Mouse (Mus musculus) left cerebral cortex, postnatal 14 days (tissue): ENCODE measurements around the gene Prdm12. TPM values are rescaled to one million over a fixed set of nuclear protein-coding genes. Genes with fewer than 3 reads are reported as not detected.
"Not testable (repeated sequence)": the region's sequence is repeated elsewhere in the genome, so short reads cannot be mapped to it uniquely, and the experiment has no call there.

Source experiments
- DNase-seq, 2 experiments: peaks; one replicate each; pipeline ENCODE4 v3.0.0; 2021 to 2022; ENCODE audit warnings: low spot score in 2 of 2, mixed read lengths in 1 of 2
- intact Hi-C: fragments of 180-260 bp; cut with DNase I; formaldehyde crosslinking; loops from one replicate; pipeline ENCODE4 v1.15.1; 2025
- total RNA-seq, 2 experiments: library from RNA; stranded (reverse); gene quantifications; 2 replicates each; pipeline ENCODE4 v1.2.3; 2021

Gene Prdm12
- total RNA-seq, 2 experiments from 2014 or later, result 0.13 to 0.66 TPM

DNA sequence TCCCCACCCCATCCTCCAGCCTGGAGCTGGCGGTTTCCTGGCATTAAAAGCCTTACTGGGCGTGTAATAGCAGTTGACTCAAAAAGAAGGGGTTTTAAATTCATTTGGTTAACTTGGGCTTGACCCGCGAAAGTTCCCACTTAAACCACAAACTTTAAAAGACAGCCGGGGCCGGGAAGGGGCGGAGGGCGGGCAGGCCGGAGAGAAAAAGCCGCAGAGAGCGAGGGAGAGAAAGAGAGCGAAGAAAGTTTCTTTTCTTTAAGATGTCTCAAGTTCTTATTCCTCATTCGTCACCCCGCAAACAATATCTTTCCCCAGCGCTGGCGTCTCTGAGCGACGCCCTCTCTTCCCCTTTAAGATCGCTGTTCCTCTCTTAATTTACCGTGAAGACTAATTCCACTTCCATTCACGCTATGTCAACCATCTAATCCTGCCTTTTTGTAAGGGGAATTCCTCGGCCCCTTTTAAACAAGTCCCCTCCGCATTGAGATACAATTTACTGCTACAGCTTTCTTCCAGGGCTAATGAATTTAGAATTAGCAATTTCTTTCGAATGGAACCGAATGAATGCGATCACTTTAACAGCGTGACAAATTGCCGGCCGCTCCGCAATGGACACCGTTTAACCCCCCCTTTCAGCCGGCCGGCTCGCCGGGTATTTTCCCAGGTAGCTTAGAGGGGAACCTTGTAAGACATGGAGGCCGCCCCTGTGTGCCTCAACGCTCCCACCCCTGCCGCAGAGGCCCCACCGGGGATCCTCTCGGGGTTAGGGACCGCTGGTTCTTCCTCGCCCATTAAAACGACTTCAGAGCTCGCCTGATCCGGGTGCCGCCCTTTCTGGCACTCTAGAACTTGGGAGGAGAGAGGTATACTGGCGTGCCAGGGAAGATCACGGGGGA lies 1.0 kb downstream of the Prdm12 start:
- no peak for DNase-seq
- intact Hi-C loops, result no loop called here

GRCm38 (mm10) chr2:31641508-31641830 lies 1.6 kb downstream of the Prdm12 start:
- no peak for DNase-seq
- intact Hi-C loops, result no loop called here

GRCm38 (mm10) chr2:31641929-31642328 lies 2.1 kb downstream of the Prdm12 start:
- intact Hi-C loops, result no loop called here

GRCm38 (mm10) chr2:31653971-31654853 lies 14.4 kb downstream of the Prdm12 start:
- peak; percentile 80 to 82 for DNase-seq
- intact Hi-C loops, result no loop called here

More at GRCm38 (mm10) chr2:31641929-31642328, 2.1 kb downstream of the Prdm12 start:
- DNase-seq, result no peak

DNA sequence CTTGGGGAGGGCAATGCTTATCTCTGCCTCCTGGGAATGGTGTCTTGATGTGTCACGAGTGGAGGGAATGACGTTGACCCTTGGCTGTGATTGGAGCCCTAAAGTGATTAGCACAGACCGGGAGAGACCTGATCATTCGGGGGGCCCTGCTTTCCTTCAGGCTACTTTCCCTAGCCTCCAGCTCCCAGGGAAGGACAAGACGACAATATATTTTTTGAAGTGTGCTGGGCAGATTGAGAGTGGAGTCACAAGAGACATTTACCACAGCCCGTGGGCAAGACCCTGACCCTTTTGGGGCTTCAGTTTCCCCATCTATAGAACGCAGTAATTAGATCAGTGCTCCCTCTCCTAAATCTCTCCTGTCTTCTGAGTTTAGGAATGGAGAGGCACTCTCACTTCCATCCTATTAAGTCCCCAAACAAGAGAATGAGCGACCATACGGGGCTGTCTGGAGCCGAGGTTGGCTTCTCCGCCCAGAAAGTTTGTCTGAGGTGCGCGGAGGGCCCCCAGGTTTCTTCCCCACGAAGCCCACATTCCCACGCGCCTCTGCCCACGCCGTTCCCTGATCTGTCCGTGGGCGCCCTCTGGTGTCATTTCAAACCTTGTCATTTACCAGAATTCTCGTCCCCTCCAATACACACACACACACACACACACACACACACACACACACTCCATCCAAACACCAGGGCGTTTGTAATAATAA lies 15.2 kb downstream of the Prdm12 start:
- intact Hi-C loops, result loop anchor here (1.0 kb wide), 1 partner anchor 172 kb away; no protein-coding TSS in a partner anchor

GRCm38 (mm10) chr2:31656374-31656773 lies 16.5 kb downstream of the Prdm12 start:
- no peak for DNase-seq
- intact Hi-C loops, result no loop called here

More for the DNA sequence above, 15.2 kb downstream of the Prdm12 start:
- peak; percentile 58 to 79 for DNase-seq

- DNase-seq, result no peak
- intact Hi-C loops, result no loop called here
Observed at GRCm38 (mm10) chr2:31662939-31663803, 23.3 kb downstream of the Prdm12 start.

DNA sequence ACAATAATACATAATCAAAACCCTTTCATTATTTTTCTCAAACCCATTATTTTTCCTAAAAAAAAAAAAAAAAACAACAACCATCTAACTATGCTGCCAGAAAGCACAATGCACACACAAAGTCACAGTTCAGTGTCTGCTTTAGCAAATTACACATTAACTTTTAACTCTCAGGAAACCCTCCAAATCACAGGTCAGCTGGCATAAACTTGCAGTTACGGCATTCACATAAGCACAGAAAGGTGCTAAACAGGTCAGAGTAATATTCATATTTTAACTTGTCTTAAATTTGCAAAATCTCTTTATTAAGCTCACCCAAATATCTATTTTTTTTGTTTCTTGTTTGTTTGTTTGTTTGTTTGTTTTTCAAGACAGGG lies 24.0 kb downstream of the Prdm12 start:
- intact Hi-C loops, result no loop called here
- no peak for DNase-seq

- intact Hi-C loops, result no loop called here
- peak in 1 of 2 experiments; percentile 13 for DNase-seq
Observed at GRCm38 (mm10) chr2:31667332-31667731, 27.5 kb downstream of the Prdm12 start.

DNA sequence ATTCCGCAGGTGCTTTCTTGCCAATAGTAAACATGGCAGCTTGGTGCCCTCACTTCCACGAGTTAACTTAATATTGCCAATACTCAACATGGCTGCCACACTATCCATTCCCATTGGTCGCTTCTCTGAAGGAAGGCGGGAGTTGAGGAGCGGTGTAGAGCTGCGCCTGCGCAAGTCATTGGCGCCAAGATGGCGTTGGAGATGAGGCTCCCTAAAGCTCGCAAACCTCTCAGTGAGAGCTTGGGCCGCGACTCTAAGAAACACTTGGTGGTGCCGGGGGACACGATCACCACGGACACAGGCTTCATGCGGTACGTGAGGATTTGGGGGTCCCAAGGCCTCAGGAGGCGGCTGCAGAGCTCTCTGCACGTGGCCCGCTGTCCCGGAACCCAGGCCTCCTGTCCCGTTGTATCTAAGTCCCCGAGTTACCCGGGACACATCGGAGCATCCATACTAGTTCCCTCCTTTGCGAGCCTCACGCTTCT lies 30.8 kb downstream of the Prdm12 start, which contains the start of gene Exosc2:
Gene Exosc2, plus strand, starts transcription at position 165 of the 485 bp plus-strand sequence.
- DNase-seq, result peak; percentile 93 to 97
- intact Hi-C loops, result loop anchor here (5.0 kb wide), 1 partner anchor 98 kb away; the partner anchor contains the start of gene Fubp3

DNA sequence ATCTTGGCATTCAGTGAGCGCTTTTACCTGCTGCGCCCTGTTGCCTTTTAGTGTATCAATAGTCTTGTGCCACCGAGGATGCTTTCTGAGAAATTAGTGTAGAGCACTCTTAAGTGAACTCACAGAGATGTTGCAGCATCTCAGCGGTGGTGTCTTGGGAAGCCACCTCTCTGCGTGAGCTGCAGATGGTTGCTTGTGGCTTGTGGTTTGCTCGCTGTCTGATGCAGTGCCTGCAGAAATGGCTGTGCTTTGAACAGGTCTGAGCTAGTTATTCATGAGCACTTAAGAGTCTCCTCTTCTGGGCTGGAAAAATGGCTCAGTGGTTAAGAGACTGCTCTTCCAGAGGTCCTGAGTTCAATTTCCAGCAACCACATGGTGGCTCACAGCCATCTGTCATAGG lies 38.8 kb downstream of the Prdm12 start:
- intact Hi-C loops, result no loop called here
- DNase-seq, result no peak

DNA sequence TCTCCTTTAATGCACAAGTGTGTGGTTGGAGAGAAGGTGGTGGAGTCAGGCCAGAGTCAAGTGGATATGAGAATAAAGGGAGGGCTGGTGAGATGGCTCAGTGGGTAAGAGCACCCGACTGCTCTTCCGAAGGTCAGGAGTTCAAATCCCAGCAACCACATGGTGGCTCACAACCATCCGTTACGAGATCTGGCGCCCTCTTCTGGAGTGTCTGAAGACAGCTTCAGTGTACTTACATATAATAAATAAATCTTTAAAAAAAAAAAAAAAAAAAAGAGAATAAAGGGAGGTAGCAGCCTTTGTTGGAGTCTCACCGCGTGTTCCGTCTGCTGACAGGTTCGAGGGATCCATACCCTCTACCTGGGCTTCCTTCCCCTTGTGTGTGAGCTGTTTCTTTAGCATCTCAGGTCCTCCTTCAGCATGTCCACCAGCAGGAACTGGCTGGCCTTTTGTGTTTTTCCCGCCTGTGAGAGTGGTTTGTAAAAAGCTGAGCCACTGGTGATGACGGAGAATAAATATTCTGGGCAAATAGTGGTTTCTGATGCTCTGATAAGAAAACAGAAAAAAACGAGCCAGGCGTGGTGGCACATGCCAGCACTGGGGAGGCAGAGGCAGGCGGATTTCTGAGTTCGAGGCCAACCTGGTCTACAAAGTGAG lies 41.3 kb downstream of the Prdm12 start:
- not testable (repeated sequence) for DNase-seq
- intact Hi-C loops, result loop anchor here (5.0 to 10.0 kb wide), 2 partner anchors 236 to 294 kb away; partner anchors contain the start of gene Nup214

GRCm38 (mm10) chr2:31681731-31682235 lies 41.9 kb downstream of the Prdm12 start:
- intact Hi-C loops, result loop anchor here (5.0 to 10.0 kb wide), 2 partner anchors 236 to 293 kb away; partner anchors contain the start of gene Nup214

GRCm38 (mm10) chr2:31683666-31684065 lies 43.8 kb downstream of the Prdm12 start:
- intact Hi-C loops, result loop anchor here (1.0 to 10.0 kb wide), 3 partner anchors 102 to 291 kb away; partner anchors contain the start of gene Nup214
- DNase-seq, result peak; percentile 76 to 77

More at GRCm38 (mm10) chr2:31681731-31682235, 41.9 kb downstream of the Prdm12 start:
- DNase-seq, result no peak

- peak; percentile 97 to 98 for DNase-seq
- intact Hi-C loops, result loop anchor here (10.0 kb wide), 1 partner anchor 287 kb away; the partner anchor contains the start of gene Nup214
Observed at GRCm38 (mm10) chr2:31688074-31688925, 48.5 kb downstream of the Prdm12 start, which contains the start of gene Abl1. Gene Abl1 (plus strand): TSS chr2:31688376.

DNA sequence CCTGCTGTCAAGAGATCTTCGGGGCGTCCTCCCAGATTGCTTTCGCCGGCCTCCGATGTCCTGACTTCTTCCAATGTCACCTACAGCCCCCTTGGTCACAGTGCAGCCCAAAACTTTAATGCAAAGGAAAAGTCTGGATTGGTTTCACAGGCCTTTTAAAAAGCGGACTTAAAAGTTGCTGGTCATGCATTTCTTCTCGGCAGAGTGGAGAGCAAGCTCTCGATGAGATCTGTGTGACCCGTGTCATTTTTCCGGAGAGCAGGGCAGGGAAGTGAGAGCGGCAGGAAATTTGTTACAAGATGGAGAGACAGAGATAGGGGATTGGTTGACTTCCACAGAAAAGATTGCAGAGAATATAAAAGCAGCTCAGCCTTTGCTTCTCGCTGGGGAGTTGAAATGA lies 49.2 kb downstream of the Prdm12 start:
- no peak for DNase-seq
- intact Hi-C loops, result loop anchor here (10.0 kb wide), 1 partner anchor 286 kb away; the partner anchor contains the start of gene Nup214
